Mouse (Mus musculus) macrophage (primary cell): Measurements from ENCODE around the gene Ctcfl. TPM values are rescaled to one million over a fixed set of nuclear protein-coding genes. Genes with fewer than 3 reads are reported as not detected.

Source experiments
- H3K27ac ChIP-seq: fragments of 350-480 bp; formaldehyde crosslinking; 2 replicates; pipeline ENCODE4 v1.9.0; 2021
- H3K36me3 ChIP-seq: fragments of 350-480 bp; formaldehyde crosslinking; 2 replicates; pipeline ENCODE4 v1.9.0; 2021; ENCODE audit errors: inconsistent target
- H3K4me3 ChIP-seq: fragments of 350-480 bp; formaldehyde crosslinking; 2 replicates; pipeline ENCODE4 v1.9.0; 2021; ENCODE audit errors: inconsistent target
- H3K79me2 ChIP-seq: fragments of 350-480 bp; formaldehyde crosslinking; 2 replicates; pipeline ENCODE4 v1.9.0; 2021; ENCODE audit errors: inconsistent target
- WGBS: methylation state at CpG from one replicate; pipeline ENCODE4 v1.1.7; 2026; ENCODE audit warnings: inconsistent platforms; ENCODE audit not compliant: missing documents; 5-methylcytosine and 5-hydroxymethylcytosine counted together
- polyA plus RNA-seq: library from polyadenylated mRNA; stranded (reverse); fragments of 250-400 nt; gene quantifications from 3 replicates; pipeline ENCODE4 v1.2.4, GENCODE M21; 2018; ENCODE audit warnings: inconsistent platforms

Ctcfl gene
- polyA plus RNA-seq, 1 experiment from 2014 or later: not detected

DNA sequence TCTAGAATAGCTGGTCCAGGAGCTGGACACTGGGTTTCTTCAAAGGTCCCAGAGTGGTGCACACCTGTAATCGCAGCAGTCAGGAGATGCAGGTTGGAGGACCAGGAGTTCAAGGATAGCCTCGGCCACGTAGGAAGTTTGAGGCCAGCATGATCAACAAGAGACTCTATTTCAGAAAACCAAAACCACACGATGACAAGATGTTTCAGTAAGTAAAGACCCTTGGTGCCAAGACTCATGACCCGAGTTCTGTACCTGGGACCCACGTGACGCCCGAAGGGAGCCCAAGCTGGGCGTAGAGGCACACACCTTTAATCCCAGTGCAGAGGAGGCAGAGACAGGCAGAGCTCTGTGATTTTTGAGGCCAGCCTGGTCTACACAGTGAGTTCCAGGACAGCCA is 36.2 kb downstream of the Ctcfl start:
- Histone ChIP-seq H3K4me3 (no peak overlapping the region), H3K27ac (no peak overlapping the region), H3K36me3 (no peaks in the 10 kb centered on the region), H3K79me2 (no peaks in the 10 kb centered on the region)
- 36% methylated on average over 9 of the region's 9 CpGs for WGBS

DNA sequence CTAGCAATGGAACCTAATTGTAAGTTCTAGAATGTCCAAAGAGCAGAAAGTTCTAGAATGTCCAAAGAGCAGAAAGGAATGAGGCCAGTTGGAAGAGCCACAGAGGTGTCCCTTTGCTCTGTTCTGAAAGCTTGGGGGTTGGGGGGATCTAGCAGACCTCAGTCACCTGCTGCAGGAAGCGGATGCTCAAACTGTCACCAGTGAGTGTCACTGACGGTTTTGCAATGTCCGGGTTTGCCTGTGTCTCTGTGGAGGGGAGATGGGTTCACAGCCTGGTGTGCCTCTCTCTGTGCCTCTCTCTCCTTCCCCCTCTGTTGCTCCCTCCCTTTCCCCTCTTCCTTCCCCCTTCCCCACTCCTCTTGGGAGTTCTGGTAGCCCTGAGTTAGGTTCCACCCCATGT is 36.6 kb downstream of the Ctcfl start:
- H3K79me2 ChIP-seq: no peaks in the 10 kb centered on the region
- H3K4me3 ChIP-seq: no peak overlapping the region
- H3K36me3 ChIP-seq: no peaks in the 10 kb centered on the region
- no peak overlapping the region for H3K27ac ChIP-seq
- 57% methylated on average over 3 of the region's 3 CpGs for WGBS

DNA sequence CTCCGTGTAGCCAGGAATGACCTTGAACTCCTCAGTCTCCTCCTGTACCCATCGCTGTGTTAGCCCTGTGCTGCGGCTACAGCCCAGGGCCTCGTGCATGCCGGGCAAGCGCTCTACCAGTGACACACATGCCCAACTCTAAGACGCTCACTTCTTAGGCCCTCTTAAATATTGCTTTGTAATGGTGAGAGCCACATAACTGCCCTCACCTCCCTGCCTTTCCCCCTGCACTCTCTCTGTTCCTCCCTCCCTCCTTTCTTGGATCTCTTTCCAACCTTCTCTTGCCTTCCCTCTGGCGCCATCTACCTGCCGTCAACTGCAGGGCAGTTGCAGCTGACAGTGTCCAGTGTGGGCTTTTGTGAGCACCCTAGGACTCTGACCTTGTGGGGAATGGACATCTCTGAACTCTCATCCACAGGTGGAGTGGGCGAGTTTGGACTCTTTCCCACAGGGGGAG is 38.5 kb downstream of the Ctcfl start:
- Histone ChIP-seq H3K4me3 (no peak overlapping the region), H3K27ac (no peak overlapping the region), H3K79me2 (no peaks in the 10 kb centered on the region), H3K36me3 (no peaks in the 10 kb centered on the region)
- 26% methylated on average over 10 of the region's 10 CpGs for WGBS

GRCm38 (mm10) chr2:173079766-173080549 is 39.4 kb downstream of the Ctcfl start:
- H3K79me2 ChIP-seq: no peaks in the 10 kb centered on the region
- no peaks in the 10 kb centered on the region for H3K36me3 ChIP-seq
- no peak overlapping the region for H3K4me3 ChIP-seq
- 79% methylated on average over 10 of the region's 10 CpGs for WGBS
- H3K27ac ChIP-seq: no peak overlapping the region

GRCm38 (mm10) chr2:173076921-173077320 is 42.4 kb downstream of the Ctcfl start:
- Histone ChIP-seq H3K27ac (no peak overlapping the region), H3K36me3 (no peaks in the 10 kb centered on the region), H3K4me3 (no peak overlapping the region), H3K79me2 (no peaks in the 10 kb centered on the region)
- 94% methylated on average over 9 of the region's 9 CpGs for WGBS

DNA sequence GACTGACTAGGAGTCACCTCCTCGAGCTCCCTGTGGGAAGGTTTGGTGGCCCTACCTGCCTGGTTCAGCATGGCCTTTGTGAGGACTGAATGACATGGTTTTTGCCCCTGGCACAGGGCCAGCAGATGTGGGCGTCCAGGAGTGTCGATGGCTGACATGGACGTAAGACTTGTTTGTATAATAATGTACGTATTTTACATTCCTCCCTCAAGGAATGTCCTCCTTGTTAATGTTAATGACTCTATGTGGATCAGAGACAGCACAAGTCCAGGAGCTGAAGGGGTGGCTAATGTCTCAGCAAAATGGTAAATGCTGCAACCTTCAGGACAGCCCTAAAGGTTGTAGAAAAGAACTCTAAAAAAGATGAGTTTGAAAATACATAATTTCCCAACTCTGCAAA is 45.7 kb downstream of the Ctcfl start:
- no peak overlapping the region for H3K27ac ChIP-seq
- WGBS: 70% methylated on average over 4 of the region's 5 CpGs
- H3K4me3 ChIP-seq: no peak overlapping the region

GRCm38 (mm10) chr2:173072948-173073347 is 46.4 kb downstream of the Ctcfl start:
- Histone ChIP-seq H3K79me2 (no peaks in the 10 kb centered on the region), H3K27ac (no peak overlapping the region), H3K36me3 (no peaks in the 10 kb centered on the region), H3K4me3 (no peak overlapping the region)
- 4% methylated on average over 7 of the region's 7 CpGs for WGBS

More for the DNA sequence above, 45.7 kb downstream of the Ctcfl start:
- Histone ChIP-seq H3K79me2 (no peaks in the 10 kb centered on the region), H3K36me3 (no peaks in the 10 kb centered on the region)

DNA sequence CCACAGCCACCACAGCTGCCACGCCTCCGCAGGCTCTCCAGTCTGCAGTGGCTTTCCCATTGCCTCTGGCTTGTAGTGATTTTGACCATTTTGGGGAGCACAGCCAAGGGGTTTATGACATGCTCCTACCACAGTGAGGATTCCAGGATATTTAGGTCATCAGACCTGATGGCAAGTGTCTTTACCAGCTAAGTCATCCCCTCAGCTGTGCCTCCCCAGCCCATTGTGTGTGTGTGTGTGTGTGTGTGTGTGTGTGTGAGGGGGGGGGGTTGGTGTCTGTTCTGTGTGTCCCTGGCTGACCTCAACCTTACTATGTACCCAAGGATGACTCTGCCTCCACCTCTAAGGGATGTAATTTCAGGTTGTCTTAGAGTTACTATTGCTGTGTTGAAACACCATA is 54.5 kb downstream of the Ctcfl start:
- whole genome bisulfite sequencing: 94% methylated on average over 2 of the region's 2 CpGs
- Histone ChIP-seq H3K4me3 (no peak overlapping the region), H3K79me2 (no peaks in the 10 kb centered on the region), H3K27ac (no peak overlapping the region), H3K36me3 (no peaks in the 10 kb centered on the region)

DNA sequence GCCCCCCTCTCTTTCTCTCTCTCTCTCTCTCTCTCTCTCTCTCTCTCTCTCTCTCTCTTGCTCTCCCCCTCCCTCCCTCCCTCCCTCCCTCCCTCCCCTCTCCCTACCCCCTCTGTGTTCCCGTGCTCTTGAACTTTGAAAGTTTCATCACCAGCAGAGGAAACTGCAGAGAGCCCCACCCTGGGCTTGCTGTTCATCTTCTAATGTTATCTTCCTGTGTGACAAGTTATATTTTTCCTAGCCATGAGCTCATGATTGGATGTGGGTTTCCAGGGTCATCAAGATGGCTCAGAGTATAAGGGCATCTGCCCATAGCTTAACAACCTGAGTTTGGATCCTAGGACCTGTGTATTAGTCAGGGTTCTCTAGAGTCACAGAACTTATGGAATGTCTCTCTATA is 56.1 kb downstream of the Ctcfl start:
- Histone ChIP-seq H3K36me3 (no peaks in the 10 kb centered on the region), H3K79me2 (no peaks in the 10 kb centered on the region), H3K4me3 (no peak overlapping the region), H3K27ac (no peak overlapping the region)
- no CpG with 5 or more reads among the region's 1 CpGs for WGBS

DNA sequence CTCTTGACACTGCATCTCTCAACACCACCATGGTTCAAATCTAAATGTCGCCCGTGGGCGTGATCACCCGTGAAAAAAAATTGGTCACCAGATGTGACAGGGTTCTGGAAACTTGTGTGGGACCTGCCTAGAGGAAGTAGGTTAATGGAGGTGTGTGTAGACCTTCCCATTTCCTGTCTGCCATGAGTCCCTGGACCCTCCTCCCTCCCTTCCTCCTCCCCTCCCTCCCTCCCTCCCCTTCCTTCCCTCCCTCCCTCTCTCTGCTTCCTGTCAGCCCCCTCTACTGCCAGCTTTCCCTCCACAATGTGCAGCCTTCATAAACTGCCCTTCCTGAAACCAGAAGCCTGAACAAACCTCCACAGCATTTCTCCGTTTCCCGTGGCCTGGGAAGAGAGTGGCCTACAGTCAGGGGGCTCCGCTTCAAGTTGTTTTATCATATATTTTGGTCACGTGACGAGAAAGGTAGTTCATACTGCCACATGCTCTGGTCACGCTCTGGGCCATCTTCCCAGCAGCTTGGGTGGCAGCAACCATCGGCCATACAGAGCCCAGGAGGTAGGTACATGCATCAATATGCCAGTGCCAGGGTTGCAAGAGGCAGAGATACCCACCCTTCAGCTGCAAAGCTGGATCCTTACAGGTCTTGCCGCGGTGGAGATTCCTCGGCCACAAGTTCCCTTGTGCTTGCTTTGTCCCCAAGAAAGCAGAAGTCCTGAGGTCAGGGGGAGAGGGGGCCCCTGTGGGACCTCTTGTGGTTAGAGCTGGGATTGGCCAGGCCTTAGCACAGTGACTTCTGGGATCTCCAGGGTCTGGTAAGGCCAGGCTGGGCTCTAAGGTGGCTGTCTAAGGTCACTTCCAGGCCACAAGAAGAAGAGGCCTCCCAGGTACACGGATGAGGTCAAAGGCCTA is 57.6 kb downstream of the Ctcfl start:
- peak overlapping the region; percentile 58 for H3K27ac ChIP-seq
- no peaks in the 10 kb centered on the region for H3K79me2 ChIP-seq
- WGBS: 2% methylated on average over 15 of the region's 15 CpGs
- peak overlapping the region; percentile 2; the same call in 1 of the 2 replicates for H3K4me3 ChIP-seq
- no peaks in the 10 kb centered on the region for H3K36me3 ChIP-seq

- H3K36me3 ChIP-seq: no peaks in the 10 kb centered on the region
- no peak overlapping the region for H3K27ac ChIP-seq
- WGBS: 80% methylated on average over 9 of the region's 9 CpGs
- no peak overlapping the region for H3K4me3 ChIP-seq
- H3K79me2 ChIP-seq: no peaks in the 10 kb centered on the region
These were observed 58.9 kb downstream of the Ctcfl start for GRCm38 (mm10) chr2:173060450-173060849.

- Histone ChIP-seq H3K4me3 (no peak overlapping the region), H3K36me3 (no peaks in the 10 kb centered on the region), H3K79me2 (no peaks in the 10 kb centered on the region), H3K27ac (no peak overlapping the region)
- WGBS: 70% methylated on average over 11 of the region's 11 CpGs
These were observed 61.1 kb downstream of the Ctcfl start for GRCm38 (mm10) chr2:173058263-173058662.

GRCm38 (mm10) chr2:173057623-173058022 is 61.7 kb downstream of the Ctcfl start:
- no peaks in the 10 kb centered on the region for H3K36me3 ChIP-seq
- 82% methylated on average over 10 of the region's 10 CpGs for WGBS
- no peaks in the 10 kb centered on the region for H3K79me2 ChIP-seq
- no peak overlapping the region for H3K27ac ChIP-seq
- H3K4me3 ChIP-seq: no peak overlapping the region

DNA sequence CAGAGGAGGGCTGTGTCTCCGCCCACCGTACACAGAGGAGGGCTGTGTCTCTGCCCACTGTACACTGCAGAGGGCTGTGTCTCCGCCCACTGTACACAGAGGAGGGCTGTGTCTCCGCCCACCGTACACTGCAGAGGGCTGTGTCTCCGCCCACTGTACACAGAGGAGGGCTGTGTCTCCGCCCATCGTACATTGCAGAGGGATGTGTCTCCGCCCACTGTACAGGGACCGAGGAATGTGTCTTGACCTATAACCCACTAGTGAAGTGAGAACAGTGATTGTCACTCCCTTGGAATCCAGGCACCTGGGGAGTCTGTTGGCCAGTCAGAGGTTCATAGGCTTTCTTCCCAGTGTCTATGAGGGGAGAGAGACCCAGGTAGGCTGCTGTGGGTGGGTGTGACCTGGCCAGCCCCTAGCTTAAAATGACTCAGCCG is 62.4 kb downstream of the Ctcfl start:
- Histone ChIP-seq H3K27ac (no peak overlapping the region), H3K4me3 (no peak overlapping the region)
- 72% methylated on average over 8 of the region's 11 CpGs for WGBS

More for the DNA sequence above, 62.4 kb downstream of the Ctcfl start:
- Histone ChIP-seq H3K36me3 (no peaks in the 10 kb centered on the region), H3K79me2 (no peaks in the 10 kb centered on the region)
